Mouse (Mus musculus) natural killer cell, adult 2 months (primary cell): Measurements from ENCODE around the gene Defb21.

Source experiments
- DNase-seq, 2 experiments: peaks; one replicate each; pipeline ENCODE4 v3.0.0; 2022; ENCODE audit warnings: low spot score in 2 of 2

Gene Defb21

GRCm38 (mm10) chr2:152572114-152572794, at the start of gene Defb21:
Gene Defb21, plus strand, starts transcription at chr2:152572744.
- DNase-seq, result no peak

- no peak for DNase-seq
Measured at GRCm38 (mm10) chr2:152539944-152540710, 32.4 kb upstream of the Defb21 start, which contains the start of gene Defb29. Gene Defb29, minus strand, starts transcription at chr2:152540098.

- DNase-seq, result no peak
Measured at GRCm38 (mm10) chr2:152541979-152542378, 30.6 kb upstream of the Defb21 start.

GRCm38 (mm10) chr2:152542897-152543296, 29.6 kb upstream of the Defb21 start:
- DNase-seq, result no peak

- no peak for DNase-seq
Measured at GRCm38 (mm10) chr2:152543478-152543877, 29.1 kb upstream of the Defb21 start.

GRCm38 (mm10) chr2:152544691-152545090, 27.9 kb upstream of the Defb21 start:
- DNase-seq, result no peak

GRCm38 (mm10) chr2:152548124-152548523, 24.4 kb upstream of the Defb21 start:
- DNase-seq, result no peak

- DNase-seq, result no peak
Measured at GRCm38 (mm10) chr2:152553774-152554423, 18.6 kb upstream of the Defb21 start.

- no peak for DNase-seq
Measured at GRCm38 (mm10) chr2:152556655-152557054, 15.9 kb upstream of the Defb21 start.

- no peak for DNase-seq
Measured at GRCm38 (mm10) chr2:152569038-152569437, 3.5 kb upstream of the Defb21 start, which contains the start of gene Gm17416. Gene Gm17416, plus strand, starts transcription at chr2:152569338.

GRCm38 (mm10) chr2:152569881-152570280, 2.7 kb upstream of the Defb21 start:
- no peak for DNase-seq

- no peak for DNase-seq
Measured at GRCm38 (mm10) chr2:152570313-152570712, 2.2 kb upstream of the Defb21 start.

- no peak for DNase-seq
Measured at GRCm38 (mm10) chr2:152573484-152573883, 940 bp downstream of the Defb21 start.

- no peak for DNase-seq
Measured at GRCm38 (mm10) chr2:152580107-152580506, 7.6 kb downstream of the Defb21 start, which contains the start of gene Defb19. Gene Defb19, minus strand, starts transcription at chr2:152580312.

- DNase-seq, result no peak
Measured at GRCm38 (mm10) chr2:152580612-152581011, 8.1 kb downstream of the Defb21 start.

- no peak for DNase-seq
Measured at GRCm38 (mm10) chr2:152586926-152587560, 14.5 kb downstream of the Defb21 start.

- no peak for DNase-seq
Measured at GRCm38 (mm10) chr2:152588450-152588849, 15.9 kb downstream of the Defb21 start.

- no peak for DNase-seq
Measured at GRCm38 (mm10) chr2:152589021-152589420, 16.5 kb downstream of the Defb21 start.

- no peak for DNase-seq
Measured at GRCm38 (mm10) chr2:152599299-152599698, 26.8 kb downstream of the Defb21 start, which contains the start of gene Defb45. Gene Defb45, minus strand, starts transcription at chr2:152599399.

- DNase-seq, result no peak
Measured at GRCm38 (mm10) chr2:152600076-152600475, 27.5 kb downstream of the Defb21 start.

GRCm38 (mm10) chr2:152601275-152601960, 28.9 kb downstream of the Defb21 start:
- no peak for DNase-seq
